Mouse (Mus musculus): ENCODE results near the gene Ace3. TPM values are rescaled to one million over a fixed set of nuclear protein-coding genes. Genes with fewer than 3 reads are reported as not detected.

The Ace3 gene
- total and polyA plus RNA-seq, 2 experiments from 2014 or later = not detected

DNA sequence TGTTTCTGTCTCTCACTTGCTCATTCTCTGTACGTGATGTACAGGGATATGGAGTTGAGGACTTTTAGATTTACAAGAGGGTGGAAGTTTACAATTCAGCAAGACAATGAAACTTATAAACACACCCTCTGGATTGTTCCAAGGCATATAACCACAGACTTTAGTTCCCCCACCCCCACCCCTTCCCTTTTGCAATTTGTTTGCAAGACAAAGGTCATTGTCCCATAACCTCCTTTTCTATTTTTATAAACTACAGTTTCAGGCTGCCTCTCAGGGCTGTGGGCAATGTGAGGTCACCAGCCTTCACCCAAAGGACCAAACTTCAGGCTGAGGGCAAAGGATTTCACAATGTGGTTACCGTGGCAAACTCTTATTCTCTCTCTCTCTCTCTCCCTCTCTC is 4.2 kb upstream of the Ace3 start:
- Histone ChIP-seq H3K4me3 (ENCODE audit: low read depth, low read length) (no peak overlapping the region), H3K4me1 (ENCODE audit: control insufficient read depth, insufficient read depth) (no peaks in the 10 kb centered on the region), H3K9me3 (replicated peaks; ENCODE audit: control insufficient read depth, low read length) (no peaks in the 10 kb centered on the region), H3K27me3 (ENCODE audit: control insufficient read depth, insufficient read depth, low read length) (no peaks in the 10 kb centered on the region), H3K36me3 (replicated peaks; ENCODE audit: control insufficient read depth, insufficient read depth, low read length) (no peaks in the 10 kb centered on the region), H3K27ac (ENCODE audit: low read depth) (no peak overlapping the region), H3K9ac (replicated peaks; ENCODE audit: low read depth, low read length) (no peak overlapping the region), H3K4me2 (ENCODE audit: low read depth, low read length) (no peak overlapping the region)
- ATAC-seq (ENCODE audit: insufficient read depth, low read depth) (no peak), DNase-seq (ENCODE audit: low spot score) (no peak)
- TF ChIP-seq CTCF (IDR thresholded peaks at IDR 0.05; ENCODE audit: low read depth) (no peak), EP300 (IDR thresholded peaks at IDR 0.05; ENCODE audit: low read depth) (no peak)
- WGBS = 41% methylated on average over 2 of the region's 2 CpGs

DNA sequence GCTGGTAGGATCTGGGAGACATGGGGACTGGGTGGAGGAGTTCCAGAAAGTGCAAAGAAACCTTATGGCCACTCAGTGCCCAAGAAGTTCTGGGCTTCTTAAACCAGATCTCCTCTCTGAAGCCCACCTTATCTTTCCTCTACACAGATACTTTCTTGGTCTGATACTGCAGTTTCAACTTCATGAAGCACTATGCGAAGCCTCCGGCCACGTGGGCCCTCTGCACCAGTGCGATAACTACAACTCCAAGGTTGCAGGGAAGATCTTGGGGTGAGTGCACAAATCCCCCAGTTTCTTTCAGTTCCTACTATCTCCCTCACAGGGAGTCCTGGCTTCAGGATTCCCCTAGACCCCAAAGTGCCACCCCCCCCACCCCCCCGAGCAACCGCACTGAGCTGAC is 5.6 kb downstream of the Ace3 start:
- no peak for TF ChIP-seq EP300 (IDR thresholded peaks at IDR 0.05; ENCODE audit: low read depth)
- no peak for TF ChIP-seq CTCF (IDR thresholded peaks at IDR 0.05; ENCODE audit: low read depth)
- DNase-seq (ENCODE audit: low spot score) = no peak
- Histone ChIP-seq H3K4me3 (ENCODE audit: low read depth, low read length) (no peak overlapping the region), H3K4me2 (ENCODE audit: low read depth, low read length) (no peak overlapping the region), H3K4me1 (ENCODE audit: control insufficient read depth, insufficient read depth) (no peaks in the 10 kb centered on the region), H3K27me3 (ENCODE audit: control insufficient read depth, insufficient read depth, low read length) (no peaks in the 10 kb centered on the region), H3K9me3 (replicated peaks; ENCODE audit: control insufficient read depth, low read length) (no peaks in the 10 kb centered on the region), H3K27ac (ENCODE audit: low read depth) (no peak overlapping the region), H3K9ac (replicated peaks; ENCODE audit: low read depth, low read length) (no peak overlapping the region), H3K36me3 (replicated peaks; ENCODE audit: control insufficient read depth, insufficient read depth, low read length) (no peaks in the 10 kb centered on the region)
- 90% methylated on average over 6 of the region's 6 CpGs for WGBS
- ATAC-seq (ENCODE audit: insufficient read depth, low read depth) = no peak

DNA sequence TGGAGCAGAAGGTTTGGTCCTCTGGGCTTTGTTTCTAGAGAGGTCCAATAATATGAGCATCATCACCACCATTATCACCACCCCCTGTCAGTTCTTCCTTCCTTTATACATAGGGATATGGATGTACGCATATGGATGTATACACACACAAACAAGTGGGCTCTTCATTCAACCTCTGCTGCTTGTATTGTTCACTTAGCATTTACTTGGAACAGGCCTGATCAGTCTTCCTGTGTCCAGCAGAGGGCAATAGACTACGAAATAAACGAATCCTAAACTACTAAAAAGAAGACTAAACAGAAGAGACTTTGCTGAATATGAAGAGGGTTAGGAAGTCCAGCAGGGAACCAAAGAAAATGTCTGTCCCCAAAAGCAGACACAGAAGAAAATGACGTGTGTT is 7.2 kb downstream of the Ace3 start:
- H3K4me3 ChIP-seq (ENCODE audit: low read depth, low read length) = no peak overlapping the region
- no peak for ATAC-seq (ENCODE audit: insufficient read depth, low read depth)
- WGBS = 37% methylated on average over 4 of the region's 4 CpGs
- TF ChIP-seq EP300 (IDR thresholded peaks at IDR 0.05; ENCODE audit: low read depth) (no peak), CTCF (IDR thresholded peaks at IDR 0.05; ENCODE audit: low read depth) (peak; percentile 59)
- no peaks in the 10 kb centered on the region for H3K9me3 ChIP-seq (replicated peaks; ENCODE audit: control insufficient read depth, low read length)
- no peak overlapping the region for H3K27ac ChIP-seq (ENCODE audit: low read depth)
- H3K9ac ChIP-seq (replicated peaks; ENCODE audit: low read depth, low read length) = no peak overlapping the region
- no peaks in the 10 kb centered on the region for H3K4me1 ChIP-seq (ENCODE audit: control insufficient read depth, insufficient read depth)
- no peaks in the 10 kb centered on the region for H3K36me3 ChIP-seq (replicated peaks; ENCODE audit: control insufficient read depth, insufficient read depth, low read length)
- no peaks in the 10 kb centered on the region for H3K27me3 ChIP-seq (ENCODE audit: control insufficient read depth, insufficient read depth, low read length)
- H3K4me2 ChIP-seq (ENCODE audit: low read depth, low read length) = no peak overlapping the region
- peak; percentile 22 for DNase-seq (ENCODE audit: low spot score)

DNA sequence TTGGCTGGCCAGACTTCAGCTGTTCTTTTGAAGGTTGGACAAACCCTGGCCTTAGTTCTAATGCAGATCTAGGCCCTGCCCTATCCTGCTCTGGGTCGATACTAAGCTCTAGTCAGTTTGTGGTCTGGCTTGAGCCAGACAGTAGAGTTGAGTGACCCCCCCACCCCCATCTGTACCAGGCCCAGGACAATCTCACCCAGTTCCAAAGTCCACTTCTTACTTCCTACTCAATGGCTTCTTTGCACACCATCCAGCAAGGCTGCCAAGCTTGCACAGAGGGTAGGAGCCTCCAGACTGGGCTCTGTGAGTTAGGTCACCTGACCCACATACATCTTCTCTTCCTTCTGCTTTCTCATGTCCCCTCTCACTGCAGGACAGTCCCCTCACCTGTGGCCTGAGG is 10.1 kb downstream of the Ace3 start:
- H3K36me3 ChIP-seq (replicated peaks; ENCODE audit: control insufficient read depth, insufficient read depth, low read length) = no peaks in the 10 kb centered on the region
- no peaks in the 10 kb centered on the region for H3K4me1 ChIP-seq (ENCODE audit: control insufficient read depth, insufficient read depth)
- ATAC-seq (ENCODE audit: insufficient read depth, low read depth) (no peak), DNase-seq (ENCODE audit: low spot score) (no peak)
- H3K4me2 ChIP-seq (ENCODE audit: low read depth, low read length) = no peak overlapping the region
- no peak overlapping the region for H3K9ac ChIP-seq (replicated peaks; ENCODE audit: low read depth, low read length)
- no peak overlapping the region for H3K4me3 ChIP-seq (ENCODE audit: low read depth, low read length)
- TF ChIP-seq CTCF (IDR thresholded peaks at IDR 0.05; ENCODE audit: low read depth) (no peak), EP300 (IDR thresholded peaks at IDR 0.05; ENCODE audit: low read depth) (no peak)
- H3K27ac ChIP-seq (ENCODE audit: low read depth) = no peak overlapping the region
- peaks cover 16% of the 10 kb centered on the region for H3K27me3 ChIP-seq (ENCODE audit: control insufficient read depth, insufficient read depth, low read length)
- H3K9me3 ChIP-seq (replicated peaks; ENCODE audit: control insufficient read depth, low read length) = no peaks in the 10 kb centered on the region
- WGBS = 68% methylated on average over 1 of the region's 1 CpGs

- Histone ChIP-seq H3K4me2 (ENCODE audit: low read depth, low read length) (no peak overlapping the region), H3K9me3 (replicated peaks; ENCODE audit: control insufficient read depth, low read length) (no peaks in the 10 kb centered on the region), H3K36me3 (replicated peaks; ENCODE audit: control insufficient read depth, insufficient read depth, low read length) (no peaks in the 10 kb centered on the region), H3K27ac (ENCODE audit: low read depth) (no peak overlapping the region), H3K27me3 (ENCODE audit: control insufficient read depth, insufficient read depth, low read length) (peaks cover 20% of the 10 kb centered on the region), H3K4me3 (ENCODE audit: low read depth, low read length) (no peak overlapping the region), H3K4me1 (ENCODE audit: control insufficient read depth, insufficient read depth) (no peaks in the 10 kb centered on the region), H3K9ac (replicated peaks; ENCODE audit: low read depth, low read length) (no peak overlapping the region)
- 45% methylated on average over 5 of the region's 5 CpGs for WGBS
- DNase-seq (ENCODE audit: low spot score) (no peak), ATAC-seq (ENCODE audit: insufficient read depth, low read depth) (no peak)
- TF ChIP-seq EP300 (IDR thresholded peaks at IDR 0.05; ENCODE audit: low read depth) (no peak), CTCF (IDR thresholded peaks at IDR 0.05; ENCODE audit: low read depth) (no peak)
Measured at GRCm38 (mm10) chr11:106005970-106006369, 11.5 kb downstream of the Ace3 start.

- Histone ChIP-seq H3K36me3 (replicated peaks; ENCODE audit: control insufficient read depth, insufficient read depth, low read length) (no peaks in the 10 kb centered on the region), H3K27ac (ENCODE audit: low read depth) (no peak within 1 kb of the TSS), H3K4me2 (ENCODE audit: low read depth, low read length) (peak within 1 kb of the TSS; percentile 52), H3K9ac (replicated peaks; ENCODE audit: low read depth, low read length) (no peak within 1 kb of the TSS), H3K4me1 (ENCODE audit: control insufficient read depth, insufficient read depth) (no peaks in the 10 kb centered on the region), H3K9me3 (replicated peaks; ENCODE audit: control insufficient read depth, low read length) (no peaks in the 10 kb centered on the region), H3K27me3 (ENCODE audit: control insufficient read depth, insufficient read depth, low read length) (peaks cover 22% of the 10 kb centered on the region), H3K4me3 (ENCODE audit: low read depth, low read length) (peak within 1 kb of the TSS; percentile 21)
- WGBS = under 1% methylated on average over 22 of the region's 25 CpGs
- peak; percentile 44 for ATAC-seq (ENCODE audit: insufficient read depth, low read depth)
- DNase-seq (ENCODE audit: low spot score) = peak; percentile 66
- TF ChIP-seq CTCF (IDR thresholded peaks at IDR 0.05; ENCODE audit: low read depth) (no peak), EP300 (IDR thresholded peaks at IDR 0.05; ENCODE audit: low read depth) (no peak)
Measured at GRCm38 (mm10) chr11:106007821-106008220, 13.3 kb downstream of the Ace3 start, which contains the start of gene Kcnh6. Kcnh6 (plus strand) TSS chr11:106008124.
